Mouse (Mus musculus) kidney, postnatal 10 days (tissue): Measurements from ENCODE around the gene Clps.
A peak's percentile ranks its signal among the peaks of the same experiment; 100 is the strongest.

ENCODE experiments used
- DNase-seq: peaks from one replicate; pipeline ENCODE4 v3.0.0; 2021; ENCODE audit warnings: mixed read lengths

The Clps gene

GRCm38 (mm10) chr17:28549111-28549510 is 11.5 kb downstream of the Clps start, which contains the start of gene Clpsl2:
Gene Clpsl2, plus strand, starts transcription at chr17:28549411.
- no peak for DNase-seq

- DNase-seq = no peak
Measured at GRCm38 (mm10) chr17:28548550-28548949, 12.0 kb downstream of the Clps start.

- peak; percentile 35 for DNase-seq
Measured at GRCm38 (mm10) chr17:28546925-28547324, 13.6 kb downstream of the Clps start.

DNA sequence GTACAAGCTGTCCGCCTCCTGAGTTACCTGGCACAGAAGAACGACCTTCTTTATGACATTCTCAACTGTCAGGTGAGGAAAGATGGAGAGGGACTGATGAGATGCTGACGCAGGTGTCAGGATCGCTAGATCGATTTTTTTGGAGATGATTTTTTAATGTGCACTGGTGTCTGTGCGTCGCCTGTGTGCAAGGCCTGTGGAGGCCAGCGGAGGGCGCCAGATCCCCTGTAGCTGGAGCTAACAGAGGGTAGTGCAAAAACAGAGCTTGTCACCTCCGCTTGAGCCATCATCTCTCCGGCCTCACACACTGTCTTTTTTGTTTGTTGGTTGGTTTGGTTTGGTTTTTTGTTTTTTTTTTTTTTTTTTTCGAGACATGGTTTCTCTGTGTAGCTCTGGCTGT is 22.7 kb downstream of the Clps start:
- no peak for DNase-seq

GRCm38 (mm10) chr17:28533327-28533726 is 27.2 kb downstream of the Clps start:
- DNase-seq = no peak

DNA sequence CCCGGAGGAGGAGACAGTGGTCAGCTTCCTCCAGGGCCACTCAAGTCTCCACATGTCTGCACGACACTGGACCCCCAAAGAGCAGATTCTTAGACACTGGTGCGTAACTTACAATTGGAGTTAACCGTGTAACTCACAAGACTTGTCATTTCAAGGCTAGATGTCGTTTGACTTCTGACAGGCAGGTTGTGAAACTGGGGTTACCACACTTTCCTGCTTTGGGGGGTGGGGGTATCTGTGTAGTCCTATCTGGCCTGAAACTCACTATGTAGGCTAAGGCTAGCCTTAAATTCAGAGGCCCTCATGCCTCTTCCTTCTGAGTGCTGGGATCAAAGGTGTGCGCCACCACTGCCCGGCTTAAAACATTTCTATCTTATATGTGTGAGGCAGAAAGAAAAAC is 28.0 kb downstream of the Clps start:
- no peak for DNase-seq

DNA sequence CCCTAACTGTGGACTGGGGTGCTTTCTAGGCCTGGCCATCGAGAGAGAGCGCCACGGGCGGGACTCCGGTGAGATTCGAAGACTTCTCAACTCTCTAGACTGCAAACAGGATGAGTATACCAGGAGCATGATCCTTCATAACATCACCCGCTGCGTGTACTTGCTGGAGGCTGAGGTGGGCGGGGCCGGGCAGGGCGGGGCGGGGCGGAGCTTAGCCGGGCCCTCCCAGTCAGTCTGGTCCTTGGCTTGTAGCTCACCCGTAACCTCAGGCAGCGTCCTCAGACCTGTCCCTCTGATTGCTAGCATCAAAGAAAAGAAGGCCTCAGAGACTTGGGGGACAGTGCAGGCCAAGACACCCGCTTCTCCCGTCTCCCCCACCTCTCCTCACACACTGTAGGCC is 28.6 kb downstream of the Clps start:
- no peak for DNase-seq

DNA sequence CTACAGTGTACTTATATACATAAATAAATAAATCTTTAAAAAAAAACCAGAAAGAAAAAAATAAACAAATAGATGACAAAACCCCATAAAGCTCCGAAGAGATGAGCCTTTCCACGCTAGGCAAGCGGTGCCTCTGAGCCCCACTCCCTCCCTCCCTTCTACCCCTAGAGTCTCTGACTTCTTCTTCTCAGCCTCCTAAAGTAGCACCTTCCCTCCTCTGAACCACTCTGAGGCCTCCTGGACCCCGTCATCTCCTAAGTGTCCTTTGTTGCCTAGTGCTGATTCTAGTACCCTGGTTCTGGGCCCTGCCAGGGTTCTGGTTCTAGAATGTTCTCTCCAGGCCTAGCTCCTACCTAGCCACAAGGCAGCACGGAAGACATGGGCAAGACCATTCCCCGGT is 30.1 kb downstream of the Clps start, which contains the start of gene Armc12:
TSS of gene Armc12 (plus strand) at position 301 of the 400 bp plus-strand sequence.
- DNase-seq = no peak

DNA sequence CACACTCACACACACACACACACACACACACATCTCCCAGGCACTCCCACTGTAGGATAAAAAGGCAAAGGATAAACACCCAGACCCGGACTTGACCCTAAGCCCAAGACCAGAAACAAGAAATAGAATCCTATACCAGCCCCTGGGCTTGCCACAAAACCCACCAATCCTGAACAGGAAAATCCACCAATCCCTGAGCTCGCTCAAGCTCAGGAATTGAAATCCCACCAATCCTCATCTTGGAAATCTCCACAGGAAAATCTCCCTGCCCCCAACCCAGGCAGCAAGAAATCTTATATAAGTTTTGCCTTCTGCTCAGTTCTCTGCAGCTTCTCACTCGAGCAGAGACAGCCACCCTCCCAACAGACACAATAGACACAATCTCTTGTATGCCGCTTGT is 31.4 kb downstream of the Clps start:
- no peak for DNase-seq

DNA sequence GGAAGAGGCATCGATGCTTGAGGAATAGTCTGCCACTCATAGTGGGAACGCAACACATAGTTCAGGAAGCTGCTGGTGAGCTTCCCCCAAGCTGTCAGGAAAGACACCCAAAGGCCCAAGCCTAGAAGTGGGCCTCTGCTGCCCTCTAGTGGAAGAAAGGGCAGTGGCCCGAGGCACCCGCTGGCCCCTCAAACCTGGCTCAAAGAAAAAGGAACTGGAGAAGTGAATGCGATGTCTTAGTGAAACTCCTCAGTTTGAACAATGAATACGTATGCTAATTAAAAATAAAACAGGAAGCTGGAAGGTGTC is 32.6 kb downstream of the Clps start:
- DNase-seq = peak; percentile 92

GRCm38 (mm10) chr17:28527184-28528042 is 33.2 kb downstream of the Clps start:
- DNase-seq = no peak

DNA sequence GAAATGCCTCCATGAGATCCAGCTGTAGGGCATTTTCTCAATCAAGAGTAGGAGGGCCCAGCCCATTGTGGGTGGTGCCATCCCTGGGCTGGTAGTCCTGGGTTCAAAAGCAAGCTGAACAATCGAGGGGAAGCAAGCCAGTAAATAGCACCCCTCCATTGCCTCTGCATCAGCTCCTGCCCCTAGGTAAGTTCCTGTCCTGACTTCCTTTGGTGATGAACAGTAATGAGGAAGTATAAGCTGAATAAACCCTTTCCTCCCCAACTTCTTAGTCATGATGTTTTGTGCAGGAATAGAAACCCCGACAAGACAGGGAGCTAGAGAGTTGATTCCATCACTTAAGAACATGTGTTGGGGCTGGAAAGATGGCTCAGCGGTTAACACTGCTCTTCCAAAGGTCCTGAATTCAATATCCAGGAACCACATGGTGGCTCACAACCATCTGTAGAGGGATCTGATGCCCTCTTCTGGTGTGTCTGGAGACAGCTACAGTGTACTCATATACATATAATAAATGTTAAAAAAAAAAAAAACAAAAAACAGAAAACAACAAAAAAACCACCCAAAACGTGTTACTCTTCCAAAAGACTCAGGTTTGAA is 35.6 kb downstream of the Clps start:
- DNase-seq = no peak

GRCm38 (mm10) chr17:28524009-28524695 is 36.4 kb downstream of the Clps start:
- DNase-seq = no peak

- DNase-seq = no peak
Measured at GRCm38 (mm10) chr17:28523355-28524008, 37.1 kb downstream of the Clps start.

GRCm38 (mm10) chr17:28522623-28523354 is 37.8 kb downstream of the Clps start:
- peak; percentile 93 for DNase-seq

GRCm38 (mm10) chr17:28521920-28522319 is 38.6 kb downstream of the Clps start:
- DNase-seq = no peak

- DNase-seq = no peak
Measured at GRCm38 (mm10) chr17:28521071-28521726, 39.4 kb downstream of the Clps start.

DNA sequence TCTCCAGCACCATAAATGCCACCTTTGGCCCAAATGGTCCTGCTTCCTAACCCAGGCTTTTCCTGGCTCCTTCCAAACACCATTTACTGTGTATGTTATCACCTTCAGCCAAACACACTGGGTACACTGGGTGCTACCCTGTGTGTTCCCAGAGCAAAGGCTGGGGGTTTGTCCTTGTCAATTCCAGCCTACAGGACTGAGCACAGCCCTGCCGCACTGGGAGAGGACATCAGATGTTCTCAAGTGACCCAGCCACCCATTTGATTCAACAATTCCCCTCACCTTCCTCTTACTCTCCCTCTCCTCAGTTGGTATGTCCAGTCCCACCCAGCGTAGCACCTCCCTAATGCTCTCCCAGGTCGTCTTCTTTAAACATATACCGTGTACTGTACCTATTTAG is 40.0 kb downstream of the Clps start:
- no peak for DNase-seq

DNA sequence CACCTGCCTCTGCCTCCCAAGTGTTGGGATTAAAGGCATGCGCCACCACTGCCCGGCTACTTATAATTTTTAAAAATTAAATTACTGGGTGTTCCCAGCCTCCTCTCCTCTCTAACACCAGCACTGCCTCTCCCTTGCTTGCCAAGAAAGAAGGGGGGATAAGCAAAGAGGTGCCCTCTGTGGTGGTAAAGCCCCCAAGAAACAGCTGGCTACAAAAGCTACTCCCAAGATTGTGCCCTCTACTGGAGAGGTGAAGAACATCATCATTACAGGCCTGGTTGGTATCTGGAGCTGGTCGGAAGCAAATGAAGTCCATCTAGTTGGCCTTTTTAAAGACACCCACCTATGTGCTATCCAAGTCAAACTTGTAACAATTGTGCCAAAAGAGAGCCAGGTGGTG is 40.7 kb downstream of the Clps start:
- no peak for DNase-seq

- peak; percentile 20 for DNase-seq
Measured at GRCm38 (mm10) chr17:28518615-28519071, 41.9 kb downstream of the Clps start.

- DNase-seq = peak; percentile 93
Measured at GRCm38 (mm10) chr17:28517956-28518614, 42.5 kb downstream of the Clps start.
